Mouse (Mus musculus) hindbrain, embryonic 14.5 days (tissue): Measurements from ENCODE around the gene Gpr25. TPM values are rescaled to one million over a fixed set of nuclear protein-coding genes. Genes with fewer than 3 reads are reported as not detected.
A peak's percentile ranks its signal among the peaks of the same experiment; 100 is the strongest.

Experiments
- ATAC-seq: fragments of 200-750 bp; cut with Nextera tagmentation; 2 replicates; pipeline ENCODE4 v1.8.0; 2017; ENCODE audit warnings: moderate number of reproducible peaks, mild to moderate bottlenecking, moderate TSS enrichment, moderate library complexity; ENCODE audit not compliant: low FRiP score
- DNase-seq: peaks from one replicate; pipeline ENCODE4 v3.0.0-alpha.2; 2015; ENCODE audit warnings: low spot score
- H3K27ac ChIP-seq: fragments of 300-500 bp; sonication (generic); 2 replicates; pipeline ENCODE4 v1.5.1; 2014; ENCODE audit warnings: mild to moderate bottlenecking, moderate library complexity
- H3K27me3 ChIP-seq: fragments of 300-500 bp; sonication (generic); 2 replicates; pipeline ENCODE4 v1.6.1; 2014; ENCODE audit warnings: mild to moderate bottlenecking, low read length, mixed read lengths; ENCODE audit not compliant: control insufficient read depth, insufficient read depth
- H3K36me3 ChIP-seq: fragments of 300-500 bp; sonication (generic); replicated peaks from 2 replicates; pipeline ENCODE4 v1.6.1; 2014; ENCODE audit not compliant: control insufficient read depth, insufficient read depth
- H3K4me1 ChIP-seq: fragments of 300-500 bp; sonication (generic); replicated peaks from 2 replicates; pipeline ENCODE4 v1.6.1; 2014; ENCODE audit warnings: antibody characterized with exemption, low read length, mixed read lengths; ENCODE audit not compliant: control insufficient read depth, insufficient read depth
- H3K4me2 ChIP-seq: fragments of 300-500 bp; sonication (generic); replicated peaks from 2 replicates; pipeline ENCODE4 v1.6.1; 2014; ENCODE audit warnings: mild to moderate bottlenecking, moderate library complexity
- H3K4me3 ChIP-seq: fragments of 300-500 bp; sonication (generic); replicated peaks from 2 replicates; pipeline ENCODE4 v1.5.1; 2014; ENCODE audit warnings: mild to moderate bottlenecking, low read length
- H3K9ac ChIP-seq: fragments of 300-500 bp; sonication (generic); 2 replicates; pipeline ENCODE4 v1.6.1; 2014
- H3K9me3 ChIP-seq: fragments of 300-500 bp; sonication (generic); 2 replicates; pipeline ENCODE4 v1.6.1; 2016; ENCODE audit warnings: low read length; ENCODE audit not compliant: control insufficient read depth
- WGBS: fragments of 180-500 bp; shearing (Covaris S2); extraction: QIAGEN DNeasy Blood & Tissue Kit; methylation state at CpG from one replicate; pipeline ENCODE4 v1.1.7; 2014; 5-methylcytosine and 5-hydroxymethylcytosine counted together
- polyA plus RNA-seq: library from polyadenylated mRNA; unstranded; fragments of >200 nt; fragmentation: Nextera tagmentation; extraction: Ambion mirVana; gene quantifications from 2 replicates; pipeline ENCODE4 v1.2.1, GENCODE M21; 2014

Gpr25 gene
- 1.2 and 2.3 TPM in 2 replicates for polyA plus RNA-seq

DNA sequence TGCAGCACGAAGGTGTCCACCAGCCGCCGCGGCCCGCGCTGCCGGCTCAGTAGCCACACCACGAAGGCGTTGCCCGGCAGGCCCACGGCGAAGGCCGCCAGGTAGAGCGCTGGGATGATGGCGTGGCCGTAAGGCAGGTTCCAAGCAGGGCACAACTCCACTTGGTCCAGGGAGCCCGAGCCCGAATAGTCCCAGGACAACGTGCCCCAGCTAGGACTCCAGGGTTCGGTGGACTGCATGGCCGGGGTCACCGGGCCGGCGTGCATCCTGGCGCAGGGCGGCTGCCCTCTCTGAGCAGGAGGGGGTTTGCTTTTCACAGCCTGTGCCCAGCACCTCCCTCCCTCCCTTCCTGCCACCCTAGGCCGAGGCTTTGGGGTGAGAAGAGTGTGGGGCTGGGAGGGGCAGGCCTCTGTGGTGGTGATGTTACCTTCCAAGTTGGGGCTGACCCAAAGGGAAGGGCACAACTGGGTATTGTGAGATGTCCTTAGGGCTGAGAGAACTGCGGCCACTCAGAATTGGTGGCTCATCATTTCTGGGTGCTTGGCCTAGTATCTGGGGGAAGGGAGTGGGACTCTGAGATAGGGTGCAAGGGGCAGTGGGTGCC lies at the start of gene Gpr25:
TSS of gene Gpr25 (minus strand) at position 239 of the 604 bp plus-strand sequence.
- H3K4me1 ChIP-seq: peaks cover 14% of the 10 kb centered on the region
- peak within 1 kb of the TSS; percentile 77 for H3K9ac ChIP-seq
- peak within 1 kb of the TSS; percentile 57 for H3K4me3 ChIP-seq
- ATAC-seq: peak; percentile 49; the same call in 1 of the 2 replicates
- H3K27me3 ChIP-seq: peaks cover 49% of the 10 kb centered on the region
- peak within 1 kb of the TSS; percentile 38; the same call in 1 of the 2 replicates for H3K27ac ChIP-seq
- no peaks in the 10 kb centered on the region for H3K9me3 ChIP-seq
- no peaks in the 10 kb centered on the region for H3K36me3 ChIP-seq
- 8% methylated on average over 27 of the region's 28 CpGs for WGBS
- H3K4me2 ChIP-seq: peak within 1 kb of the TSS; percentile 93
- DNase-seq: no peak

GRCm38 (mm10) chr1:136309193-136309592 lies 48.5 kb upstream of the Gpr25 start:
- H3K4me1 ChIP-seq: 0 out of 2 replicates have a peak, but pooled peaks cover 15% of the 10 kb centered on the region
- ATAC-seq (no peak), DNase-seq (no peak)
- H3K27ac ChIP-seq: no peak overlapping the region
- no peaks in the 10 kb centered on the region for H3K9me3 ChIP-seq
- no peak overlapping the region for H3K9ac ChIP-seq
- no peaks in the 10 kb centered on the region for H3K36me3 ChIP-seq
- 92% methylated on average over 5 of the region's 5 CpGs for WGBS
- H3K4me2 ChIP-seq: no peak overlapping the region
- no peaks in the 10 kb centered on the region for H3K27me3 ChIP-seq
- H3K4me3 ChIP-seq: no peak overlapping the region

- ATAC-seq (no peak), DNase-seq (no peak)
- no peak overlapping the region for H3K27ac ChIP-seq
- no peak overlapping the region for H3K4me2 ChIP-seq
- no peaks in the 10 kb centered on the region for H3K9me3 ChIP-seq
- WGBS: 82% methylated on average over 3 of the region's 3 CpGs
- H3K4me1 ChIP-seq: 0 out of 2 replicates have a peak, but pooled peaks cover 10% of the 10 kb centered on the region
- no peak overlapping the region for H3K9ac ChIP-seq
- no peak overlapping the region for H3K4me3 ChIP-seq
- peaks cover 8% of the 10 kb centered on the region; the same call in 1 of the 2 replicates for H3K36me3 ChIP-seq
- H3K27me3 ChIP-seq: no peaks in the 10 kb centered on the region
Measured at GRCm38 (mm10) chr1:136306424-136306823, 45.8 kb upstream of the Gpr25 start.

DNA sequence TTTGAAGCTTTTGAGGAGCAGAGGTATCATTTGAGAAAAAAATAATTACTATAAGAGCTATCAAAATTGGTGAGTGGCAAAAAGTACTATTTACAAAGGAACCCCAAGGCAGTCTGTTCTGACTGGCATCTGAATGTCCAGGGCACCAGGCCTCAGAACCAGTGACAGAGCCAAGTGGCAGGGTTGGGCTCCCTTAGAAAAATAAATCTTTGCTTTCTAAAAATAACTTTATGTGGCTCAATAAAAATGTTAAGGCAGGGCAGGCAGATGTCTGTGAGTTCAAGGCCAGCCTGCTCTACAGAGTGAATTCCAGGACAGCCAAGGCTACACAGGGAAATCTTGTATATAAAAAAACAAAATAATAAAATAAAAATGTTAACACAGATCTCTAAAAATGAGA lies 33.3 kb upstream of the Gpr25 start:
- DNase-seq (no peak), ATAC-seq (no peak)
- Histone ChIP-seq H3K4me3 (no peak overlapping the region), H3K9me3 (no peaks in the 10 kb centered on the region), H3K27ac (no peak overlapping the region), H3K4me1 (no peaks in the 10 kb centered on the region), H3K4me2 (no peak overlapping the region), H3K9ac (no peak overlapping the region), H3K27me3 (no peaks in the 10 kb centered on the region), H3K36me3 (peaks cover 25% of the 10 kb centered on the region)

GRCm38 (mm10) chr1:136289803-136290202 lies 29.1 kb upstream of the Gpr25 start:
- WGBS: 69% methylated on average over 1 of the region's 1 CpGs
- Histone ChIP-seq H3K4me3 (no peak overlapping the region), H3K36me3 (peaks cover 38% of the 10 kb centered on the region), H3K9me3 (no peaks in the 10 kb centered on the region), H3K9ac (no peak overlapping the region), H3K27me3 (no peaks in the 10 kb centered on the region), H3K4me1 (no peaks in the 10 kb centered on the region), H3K27ac (no peak overlapping the region), H3K4me2 (no peak overlapping the region)
- DNase-seq (peak; percentile 42), ATAC-seq (no peak)

GRCm38 (mm10) chr1:136277366-136277765 lies 16.7 kb upstream of the Gpr25 start:
- DNase-seq (no peak), ATAC-seq (no peak)
- no peaks in the 10 kb centered on the region for H3K27me3 ChIP-seq
- H3K4me3 ChIP-seq: no peak overlapping the region
- WGBS: 91% methylated on average over 8 of the region's 8 CpGs
- peaks cover 96% of the 10 kb centered on the region for H3K36me3 ChIP-seq
- H3K27ac ChIP-seq: no peak overlapping the region
- no peak overlapping the region for H3K9ac ChIP-seq
- H3K9me3 ChIP-seq: no peaks in the 10 kb centered on the region
- H3K4me1 ChIP-seq: no peaks in the 10 kb centered on the region
- H3K4me2 ChIP-seq: no peak overlapping the region

DNA sequence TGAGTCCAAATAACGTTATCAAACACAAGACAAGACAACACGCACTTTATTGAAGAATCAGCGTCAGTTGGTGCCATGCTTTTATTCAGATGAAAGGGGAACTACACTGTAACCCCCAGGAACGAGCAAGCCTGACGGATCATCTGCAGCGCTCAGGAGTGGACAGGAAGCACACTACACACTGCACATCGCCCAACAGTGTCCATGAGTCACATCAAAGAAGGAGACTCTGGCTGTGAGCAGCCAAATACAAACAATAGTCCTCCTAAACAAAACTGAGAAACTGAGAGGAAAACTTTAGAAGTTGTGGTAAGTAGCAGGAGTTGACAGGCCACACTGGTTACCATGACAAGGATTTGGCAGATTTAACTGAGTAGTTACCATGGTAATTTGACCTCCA lies 7.6 kb upstream of the Gpr25 start:
- Histone ChIP-seq H3K36me3 (peaks cover 47% of the 10 kb centered on the region), H3K27me3 (0 out of 2 replicates have a peak, but pooled peaks cover 4% of the 10 kb centered on the region), H3K4me2 (no peak overlapping the region), H3K4me1 (no peaks in the 10 kb centered on the region), H3K4me3 (no peak overlapping the region), H3K9me3 (no peaks in the 10 kb centered on the region), H3K27ac (no peak overlapping the region), H3K9ac (no peak overlapping the region)
- 63% methylated on average over 7 of the region's 7 CpGs for WGBS
- DNase-seq: no peak
- ATAC-seq: no peak

DNA sequence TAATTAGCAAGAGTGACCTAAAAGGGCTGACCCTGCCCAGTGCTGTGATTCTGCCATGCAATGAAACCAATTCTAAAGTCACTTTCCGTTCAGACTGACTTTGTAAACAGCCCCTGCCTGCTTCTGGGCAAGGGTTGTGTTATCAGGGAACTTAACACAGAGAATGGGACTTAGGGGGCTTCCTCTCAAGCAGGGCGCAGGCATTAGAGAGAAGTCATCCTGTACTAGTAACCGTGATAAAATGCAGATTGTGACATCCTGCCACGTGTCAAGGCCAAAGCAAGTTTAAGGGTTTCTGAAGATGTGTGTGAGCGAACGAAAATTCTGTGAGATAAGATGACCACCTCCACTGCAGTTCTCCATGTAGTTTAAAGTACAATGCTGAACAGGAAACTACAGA lies 5.5 kb upstream of the Gpr25 start:
- no peak overlapping the region for H3K27ac ChIP-seq
- H3K4me2 ChIP-seq: no peak overlapping the region
- no peaks in the 10 kb centered on the region for H3K9me3 ChIP-seq
- H3K9ac ChIP-seq: no peak overlapping the region
- no peaks in the 10 kb centered on the region for H3K4me1 ChIP-seq
- no peak overlapping the region for H3K4me3 ChIP-seq
- peaks cover 26% of the 10 kb centered on the region for H3K36me3 ChIP-seq
- peaks cover 14% of the 10 kb centered on the region for H3K27me3 ChIP-seq
- DNase-seq: no peak
- ATAC-seq: no peak
- 81% methylated on average over 6 of the region's 6 CpGs for WGBS

- no peak for DNase-seq
- Histone ChIP-seq H3K4me2 (no peak overlapping the region), H3K36me3 (peaks cover 7% of the 10 kb centered on the region), H3K27ac (no peak overlapping the region), H3K27me3 (peaks cover 36% of the 10 kb centered on the region), H3K4me1 (peaks cover 14% of the 10 kb centered on the region), H3K9me3 (no peaks in the 10 kb centered on the region), H3K9ac (no peak overlapping the region), H3K4me3 (no peak overlapping the region)
- ATAC-seq: no peak
- WGBS: 66% methylated on average over 5 of the region's 5 CpGs
Measured at GRCm38 (mm10) chr1:136263355-136263754, 2.7 kb upstream of the Gpr25 start.
